Mouse (Mus musculus) adipose tissue, adult 10 weeks (tissue): Measurements from ENCODE around the gene Ech1. TPM values are rescaled to one million over a fixed set of nuclear protein-coding genes. Genes with fewer than 3 reads are reported as not detected.

ENCODE experiments used
- polyA plus RNA-seq: library from polyadenylated mRNA; stranded (reverse); fragments of 350-450 nt; fragmentation: Illumina TruSeq; extraction: RNeasy Lipid Tissue Mini Kit (QIAGEN cat#74804); gene quantifications from one replicate; pipeline ENCODE4 v1.2.3, GENCODE M21; 2014; ENCODE audit warnings: low read depth, low replicate concordance

Gene Ech1
- polyA plus RNA-seq: 361 TPM

DNA sequence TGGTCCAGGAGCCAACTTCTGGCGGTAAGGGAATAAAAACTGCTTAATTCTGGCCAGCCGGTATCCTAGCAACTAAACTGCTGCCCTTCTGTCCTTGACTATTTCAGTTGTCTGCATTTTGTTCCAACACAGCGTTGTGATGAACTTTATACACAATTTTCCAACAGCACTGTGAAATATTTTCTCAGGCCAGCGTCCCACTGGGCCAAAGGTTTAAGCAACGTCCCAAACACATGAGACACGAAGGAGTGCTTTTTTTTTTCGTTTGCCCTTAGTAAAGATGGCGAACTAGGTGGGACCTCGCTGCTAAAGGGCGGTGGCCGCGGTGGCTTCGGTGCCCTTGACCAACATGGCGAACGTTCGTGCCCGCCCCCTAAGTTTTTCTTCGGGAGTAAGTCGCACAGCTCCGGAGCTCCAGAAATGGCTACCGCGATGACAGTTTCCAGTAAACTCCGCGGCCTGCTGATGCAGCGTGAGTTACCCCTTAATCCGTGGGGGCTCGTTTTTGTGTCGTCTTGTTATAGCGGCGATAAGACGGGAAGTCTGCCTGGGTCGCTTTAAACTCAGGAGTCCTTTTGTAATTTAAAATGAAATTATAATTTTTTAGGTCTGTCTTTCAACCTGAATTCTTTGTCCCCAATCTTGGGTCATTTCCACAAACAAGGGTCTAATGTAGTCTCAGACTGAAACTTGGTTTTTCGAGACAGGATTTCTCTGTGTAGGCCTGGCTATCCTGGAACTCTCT is at the start of gene Ech1:
Ech1 (plus strand) TSS at position 277 of the 745 bp plus-strand sequence.

DNA sequence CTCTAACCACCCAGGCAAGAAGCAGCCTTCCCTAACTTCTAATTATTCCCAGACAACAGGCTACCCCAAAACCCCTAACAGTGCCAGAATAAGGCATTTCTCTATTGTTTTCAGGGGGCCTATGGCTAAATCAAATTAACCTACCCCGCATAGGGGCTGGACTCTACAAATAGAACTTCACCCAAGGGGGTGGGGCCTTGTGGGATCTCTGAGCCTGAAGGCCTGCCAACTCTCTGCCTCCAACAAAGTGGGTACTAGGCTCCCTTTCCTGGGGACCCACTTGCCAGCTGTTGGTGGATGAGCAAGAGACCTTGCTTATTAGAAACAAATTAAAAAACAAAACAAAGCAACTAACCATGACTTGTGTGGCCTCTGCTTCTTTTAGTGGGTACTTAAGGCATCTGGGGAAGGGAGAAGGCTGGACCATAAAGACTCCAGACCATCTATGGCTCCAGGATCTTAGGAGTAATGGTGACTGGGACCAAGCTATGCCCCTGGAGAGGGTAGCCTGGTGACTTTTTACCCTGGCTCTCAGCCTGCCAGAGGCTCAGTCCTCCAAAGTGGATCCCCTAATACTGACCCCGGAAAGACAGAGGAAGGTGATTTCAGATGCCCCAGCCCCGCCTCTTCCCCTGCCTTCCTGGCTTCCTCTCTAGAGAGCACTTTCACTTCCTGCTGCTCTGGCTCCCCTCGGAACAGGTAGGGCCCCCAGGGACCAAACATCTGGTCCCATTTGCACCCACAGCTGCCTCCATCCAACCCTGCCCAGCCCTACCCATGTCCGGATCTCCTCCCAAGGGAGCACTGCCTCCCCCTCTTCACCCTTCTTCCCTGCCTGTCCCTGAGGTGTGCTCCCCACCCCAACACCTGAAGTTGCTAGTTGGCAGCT is 36.5 kb upstream of the Ech1 start, which contains the start of gene Rinl:
Rinl (plus strand) TSS at position 663 of the 889 bp plus-strand sequence.

DNA sequence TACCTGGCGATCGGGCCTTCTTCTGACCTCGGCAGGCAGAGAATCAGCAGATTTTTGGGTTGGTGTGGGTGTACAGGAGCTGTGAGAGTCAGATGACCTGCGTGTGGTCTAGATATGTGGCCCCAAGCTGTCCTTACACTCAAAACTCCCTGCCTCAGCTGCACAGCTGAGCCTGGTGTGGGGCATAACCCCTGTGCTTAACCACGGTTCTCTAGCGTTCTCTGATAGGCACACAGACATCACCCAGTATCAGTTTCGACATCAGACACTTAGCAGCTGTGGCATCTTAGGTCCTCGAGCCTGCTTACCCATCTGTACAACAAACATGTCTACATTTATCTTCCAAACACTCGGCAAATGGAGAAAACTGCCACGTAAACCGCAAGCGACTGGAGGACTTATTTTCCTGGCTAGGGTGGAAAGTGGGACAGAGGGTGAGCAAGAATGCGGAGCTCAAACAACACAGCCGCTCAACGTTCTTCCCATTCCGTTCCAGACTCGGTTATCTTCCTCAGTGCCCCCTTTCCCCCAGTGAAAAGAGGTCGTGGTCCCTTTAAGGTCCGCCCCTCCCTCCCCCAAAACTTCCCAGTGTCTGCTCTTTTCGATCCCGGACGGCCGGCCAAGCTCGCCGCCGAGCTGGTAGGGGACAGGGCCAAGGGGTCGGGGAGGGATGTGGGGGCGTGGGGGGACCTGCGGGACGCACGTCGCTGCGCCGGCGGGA is 16.6 kb upstream of the Ech1 start, which contains the start of gene Hnrnpl:
Hnrnpl (plus strand) TSS at position 321 of the 721 bp plus-strand sequence.

DNA sequence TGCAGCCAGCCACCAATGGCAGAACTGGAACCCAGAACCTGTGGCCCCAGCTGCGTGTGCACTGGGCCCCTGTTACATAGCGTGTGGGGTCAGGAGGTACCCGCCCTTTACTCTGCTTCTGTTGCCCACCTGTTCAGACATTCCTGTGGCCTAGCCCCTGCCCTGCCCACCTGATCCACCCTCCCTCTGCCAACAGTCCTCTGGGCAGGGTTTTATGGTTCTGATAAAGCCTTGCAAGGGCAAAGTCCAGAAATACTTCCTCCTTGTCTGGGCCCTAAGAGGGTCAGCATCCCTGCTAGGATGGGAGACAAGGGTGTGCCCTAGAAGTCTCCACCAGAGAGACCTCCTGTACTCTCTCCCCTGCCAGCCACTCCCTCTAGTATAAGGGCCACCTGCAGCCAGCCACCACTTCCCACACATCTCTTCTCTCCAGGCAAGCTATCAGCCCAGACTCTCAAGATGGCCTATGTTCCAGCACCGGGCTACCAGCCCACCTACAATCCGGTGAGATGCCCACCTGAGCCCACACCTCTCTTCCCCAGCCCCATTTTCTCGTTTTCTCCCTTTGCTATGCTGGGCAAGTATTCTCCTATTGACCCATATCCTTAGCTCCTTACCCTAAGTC is 8.8 kb downstream of the Ech1 start, which contains the start of gene Lgals4:
Lgals4 (plus strand) TSS at position 132 of the 625 bp plus-strand sequence.

DNA sequence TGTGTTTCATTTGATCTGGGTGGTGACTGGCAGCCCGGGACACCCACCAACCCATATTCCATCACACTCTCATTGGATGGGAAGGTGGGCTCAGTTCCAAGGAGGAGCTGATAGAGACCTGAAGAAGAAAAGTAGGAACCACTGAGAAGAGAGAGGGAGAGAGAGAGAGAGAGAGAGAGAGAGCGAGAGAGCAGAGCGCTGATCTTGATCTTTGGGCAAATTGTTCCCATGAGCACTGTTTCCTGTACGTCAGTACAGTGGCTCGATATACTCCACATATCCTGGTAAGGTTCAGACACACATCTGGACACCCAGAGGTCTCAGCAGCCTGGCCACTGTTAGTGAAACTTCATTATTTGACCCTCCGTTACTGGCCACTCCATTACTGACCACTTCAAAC is 38.5 kb downstream of the Ech1 start, which contains the start of gene Lgals7:
Lgals7 (plus strand) TSS at position 314 of the 400 bp plus-strand sequence.

DNA sequence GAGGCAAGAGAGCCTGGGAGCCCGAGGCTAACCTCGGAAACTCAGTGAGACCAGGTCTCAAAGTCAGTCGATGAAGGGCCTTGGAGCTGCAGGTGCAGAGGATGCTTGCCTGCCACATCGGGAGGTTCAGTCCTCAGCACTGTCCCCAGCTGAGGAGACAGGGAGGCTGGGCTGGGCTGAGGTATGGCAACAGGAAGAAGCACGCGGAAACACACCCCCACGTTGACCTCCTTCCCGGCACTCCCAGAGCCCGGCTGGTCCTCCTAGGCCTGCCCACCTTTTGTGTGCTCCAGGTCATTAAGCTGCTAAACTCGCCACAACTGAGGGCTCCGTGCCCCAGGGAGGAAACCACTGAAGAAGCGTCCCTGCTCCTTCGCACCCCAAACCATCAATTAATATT is 56.2 kb downstream of the Ech1 start, which contains the start of gene Capn12:
Capn12 (plus strand) TSS at position 224 of the 400 bp plus-strand sequence.

Other genes starting within 250 kb of the Ech1 start
- gene Samd4b, start 227.1 kb upstream of the Ech1 start, polyA plus RNA-seq: 40.2 TPM
- 27.4 TPM for gene Pak4, start 227.0 kb upstream of the Ech1 start, polyA plus RNA-seq
- not detected for gene Acp7, start 193.9 kb upstream of the Ech1 start, polyA plus RNA-seq
- gene Fbxo27, start 132.4 kb upstream of the Ech1 start, polyA plus RNA-seq: 0.66 TPM
- gene Fbxo17, start 108.4 kb upstream of the Ech1 start, polyA plus RNA-seq: 1.5 TPM
- 76.4 TPM for gene Mrps12, start 83.4 kb upstream of the Ech1 start, polyA plus RNA-seq
- gene Sars2, start 83.2 kb upstream of the Ech1 start, polyA plus RNA-seq: 6.2 TPM
- not detected for gene Ccer2, start 69.0 kb upstream of the Ech1 start, polyA plus RNA-seq
- 88.9 TPM for gene Sirt2, start 58.5 kb upstream of the Ech1 start, polyA plus RNA-seq
- 36.6 TPM for gene Nfkbib, start 57.7 kb upstream of the Ech1 start, polyA plus RNA-seq
- gene Rinl, start 36.2 kb upstream of the Ech1 start, polyA plus RNA-seq: 5.6 TPM
- gene Hnrnpl, start 16.7 kb upstream of the Ech1 start, polyA plus RNA-seq: 246 TPM
- gene Lgals4, start 8.6 kb downstream of the Ech1 start, polyA plus RNA-seq: 39.3 TPM
- 11.5 TPM for gene Lgals7, start 38.6 kb downstream of the Ech1 start, polyA plus RNA-seq
- gene Capn12, start 56.2 kb downstream of the Ech1 start, polyA plus RNA-seq: 0.51 TPM
- gene Actn4, start 137.1 kb downstream of the Ech1 start, polyA plus RNA-seq: 202 TPM
- 266 TPM for gene Eif3k, start 156.6 kb downstream of the Ech1 start, polyA plus RNA-seq
- gene Map4k1, start 156.8 kb downstream of the Ech1 start, polyA plus RNA-seq: 4.1 TPM